Mouse (Mus musculus) MEL (cell line): ENCODE measurements around the gene Fgd3. TPM values are rescaled to one million over a fixed set of nuclear protein-coding genes. Genes with fewer than 3 reads are reported as not detected.

Experiments
- DNase-seq: peaks from one replicate; pipeline ENCODE4 v3.0.0; 2011; ENCODE audit warnings: low read depth, low spot score
- H3K27ac ChIP-seq: 2 replicates; pipeline ENCODE4 v1.5.1; 2012; ENCODE audit warnings: low read depth, mild to moderate bottlenecking, control low read depth, low read length, moderate library complexity; ENCODE audit not compliant: control insufficient read depth
- H3K27me3 ChIP-seq, 2 experiments: fragments of 150-350 bp in 1 of 2; sonication (generic) in 1 of 2; 2 replicates each; pipeline ENCODE4 v1.6.1; 2012; ENCODE audit warnings: low read length in 2 of 2, mild to moderate bottlenecking in 2 of 2, improper control_type of control experiment in 1 of 2, moderate library complexity in 1 of 2; ENCODE audit not compliant: insufficient read depth in 2 of 2, control insufficient read depth in 1 of 2
- H3K36me3 ChIP-seq, 2 experiments: 2 replicates each; pipeline ENCODE4 v1.6.1; 2012 to 2014; ENCODE audit warnings: low read length in 2 of 2, improper control_type of control experiment in 1 of 2, inconsistent platforms in 1 of 2, mild to moderate bottlenecking in 1 of 2; ENCODE audit not compliant: insufficient read depth in 2 of 2, control insufficient read depth in 1 of 2
- H3K4me1 ChIP-seq, 2 experiments: fragments of 150-350 bp in 1 of 2; sonication (generic) in 1 of 2; 2 replicates each; pipeline ENCODE4 v1.6.1; 2012; ENCODE audit warnings: low read length in 2 of 2, improper control_type of control experiment in 1 of 2, mild to moderate bottlenecking in 1 of 2; ENCODE audit not compliant: insufficient read depth in 2 of 2, control insufficient read depth in 1 of 2
- H3K4me3 ChIP-seq, 2 experiments: fragments of 150-350 bp in 1 of 2; sonication (generic) in 1 of 2; 2 replicates each; pipeline ENCODE4 v1.5.1; 2012; ENCODE audit warnings: low read depth in 2 of 2, low read length in 2 of 2, mild to moderate bottlenecking in 2 of 2, moderate library complexity in 2 of 2, control low read depth in 1 of 2, improper control_type of control experiment in 1 of 2; ENCODE audit not compliant: control insufficient read depth in 1 of 2, insufficient read depth in 1 of 2
- H3K79me2 ChIP-seq: 2 replicates; pipeline ENCODE4 v1.6.1; 2012; ENCODE audit warnings: mild to moderate bottlenecking, low read length, moderate library complexity; ENCODE audit not compliant: control insufficient read depth, poor library complexity, insufficient read depth
- H3K9ac ChIP-seq: 2 replicates; pipeline ENCODE4 v1.6.1; 2012; ENCODE audit warnings: low read depth, mild to moderate bottlenecking, control low read depth, low read length, moderate library complexity; ENCODE audit not compliant: control insufficient read depth, poor library complexity, severe bottlenecking
- H3K9me3 ChIP-seq: fragments of 150-350 bp; sonication (generic); replicated peaks from 2 replicates; pipeline ENCODE4 v1.6.1; 2012; ENCODE audit warnings: mild to moderate bottlenecking, low read length, improper control_type of control experiment, moderate library complexity; ENCODE audit not compliant: insufficient read depth
- E2F4 ChIP-seq: IDR thresholded peaks from 2 replicates; pipeline ENCODE4 v1.6.1; 2011; ENCODE audit warnings: low read depth, low read length, improper control_type of control experiment, borderline replicate concordance
- ELF1 ChIP-seq: IDR thresholded peaks from 2 replicates; pipeline ENCODE4 v1.6.1; 2014; ENCODE audit warnings: low read depth, mild to moderate bottlenecking, inconsistent platforms, low read length, improper control_type of control experiment, moderate library complexity
- EP300 ChIP-seq, 2 experiments: IDR thresholded peaks; 2 replicates each; pipeline ENCODE4 v1.6.1; 2011; ENCODE audit warnings: improper control_type of control experiment in 2 of 2, low read length in 2 of 2, low read depth in 1 of 2, mild to moderate bottlenecking in 1 of 2
- ETS1 ChIP-seq: IDR thresholded peaks from 2 replicates; pipeline ENCODE4 v1.6.1; 2012; ENCODE audit warnings: low read depth, mild to moderate bottlenecking, inconsistent platforms, low read length, improper control_type of control experiment, moderate library complexity
- MAFK ChIP-seq: IDR thresholded peaks from 2 replicates; pipeline ENCODE4 v1.6.1; 2011; ENCODE audit warnings: low read depth, mild to moderate bottlenecking, low read length, improper control_type of control experiment, borderline replicate concordance
- MAX ChIP-seq: IDR thresholded peaks from 2 replicates; pipeline ENCODE4 v1.6.1; 2011; ENCODE audit warnings: low read length, improper control_type of control experiment
- MAZ ChIP-seq: IDR thresholded peaks from 2 replicates; pipeline ENCODE4 v1.6.1; 2012; ENCODE audit warnings: low read depth, mild to moderate bottlenecking, inconsistent platforms, low read length, improper control_type of control experiment
- MEF2A ChIP-seq: IDR thresholded peaks from 2 replicates; pipeline ENCODE4 v1.6.1; 2014; ENCODE audit warnings: low read depth, mild to moderate bottlenecking, inconsistent platforms, low read length, improper control_type of control experiment; ENCODE audit not compliant: poor library complexity, insufficient replicate concordance, severe bottlenecking; ENCODE audit errors: extremely low read depth
- MYB ChIP-seq: IDR thresholded peaks from 2 replicates; pipeline ENCODE4 v1.6.1; 2011; ENCODE audit warnings: mild to moderate bottlenecking, low read depth, low read length, improper control_type of control experiment
- NRF1 ChIP-seq: IDR thresholded peaks from 2 replicates; pipeline ENCODE4 v1.6.1; 2014; ENCODE audit warnings: low read depth, mild to moderate bottlenecking, inconsistent platforms, low read length, improper control_type of control experiment, moderate library complexity; ENCODE audit not compliant: poor library complexity, insufficient read depth, severe bottlenecking
- POLR2AphosphoS2 ChIP-seq: IDR thresholded peaks from 2 replicates; pipeline ENCODE4 v1.6.1; 2011; ENCODE audit warnings: low read length, improper control_type of control experiment
- POLR2AphosphoS5 ChIP-seq: IDR thresholded peaks from 2 replicates; pipeline ENCODE4 v1.6.1; 2012; ENCODE audit warnings: low read depth, borderline replicate concordance, mild to moderate bottlenecking, inconsistent platforms, low read length, moderate library complexity, mixed read lengths
- RCOR1 ChIP-seq: IDR thresholded peaks from 2 replicates; pipeline ENCODE4 v1.6.1; 2012; ENCODE audit warnings: low read depth, mild to moderate bottlenecking, inconsistent platforms, low read length, improper control_type of control experiment
- TCF12 ChIP-seq: IDR thresholded peaks from 2 replicates; pipeline ENCODE4 v1.6.1; 2014; ENCODE audit warnings: low read depth, mild to moderate bottlenecking, inconsistent platforms, low read length, improper control_type of control experiment, moderate library complexity
- USF1 ChIP-seq: IDR thresholded peaks from 2 replicates; pipeline ENCODE4 v1.6.1; 2014; ENCODE audit warnings: low read depth, mild to moderate bottlenecking, inconsistent platforms, low read length, improper control_type of control experiment, moderate library complexity
- USF2 ChIP-seq, 2 experiments: IDR thresholded peaks; 2 replicates each; pipeline ENCODE4 v1.6.1; 2011 to 2012; ENCODE audit warnings: improper control_type of control experiment in 2 of 2, low read length in 2 of 2, borderline replicate concordance in 1 of 2, inconsistent platforms in 1 of 2, low read depth in 1 of 2, mild to moderate bottlenecking in 1 of 2; ENCODE audit not compliant: insufficient read depth in 1 of 2
- ZC3H11A ChIP-seq: IDR thresholded peaks from 2 replicates; pipeline ENCODE4 v1.6.1; 2012; ENCODE audit warnings: low read depth, mild to moderate bottlenecking, inconsistent platforms, low read length, improper control_type of control experiment
- ZNF384 ChIP-seq: IDR thresholded peaks from 2 replicates; pipeline ENCODE4 v1.6.1; 2012; ENCODE audit warnings: low read depth, mild to moderate bottlenecking, inconsistent platforms, low read length, improper control_type of control experiment
- polyA plus RNA-seq, 2 experiments: library from polyadenylated mRNA; stranded (reverse) in 1 of 2; unstranded in 1 of 2; fragments of >175 nt in 1 of 2; fragments of >200 nt in 1 of 2; gene quantifications; 2 replicates each; pipeline versions ENCODE4 v1.2.1 to v1.2.4; 2012; ENCODE audit warnings: low replicate concordance in 2 of 2, low read depth in 1 of 2; ENCODE audit not compliant: insufficient read length in 2 of 2, insufficient read depth in 1 of 2, missing spikeins in 1 of 2
- total RNA-seq: library from RNA; depleted of rRNA; stranded (reverse); fragments of 300-350 nt; gene quantifications from 2 replicates; pipeline ENCODE4 v1.2.3, GENCODE M21; 2012

The Fgd3 gene
- total and polyA plus RNA-seq, 3 experiments, result 5.0 to 6.9 TPM; not detected in 1

DNA sequence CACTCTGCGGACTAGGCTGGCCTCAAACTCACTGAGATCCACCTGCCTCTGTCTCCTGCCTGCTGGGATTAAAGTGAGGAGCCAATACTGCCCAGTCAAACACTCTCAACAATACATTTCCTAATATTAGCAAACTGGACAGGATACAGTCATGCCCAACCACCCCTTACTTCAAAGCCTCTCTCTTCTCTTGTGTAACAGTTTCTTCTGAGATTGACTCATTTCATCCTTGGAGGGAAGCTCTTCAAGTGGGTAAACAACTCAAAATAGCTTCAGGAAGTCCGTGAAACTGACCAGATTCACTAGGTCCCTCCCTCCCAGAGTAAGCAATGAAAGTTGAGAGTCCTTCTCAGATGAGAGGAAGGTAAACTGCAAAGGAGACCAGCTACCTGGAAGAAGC, 68.0 kb downstream of the Fgd3 start:
- no peak overlapping the region for H3K4me3 ChIP-seq
- no peak for DNase-seq
- H3K9me3 ChIP-seq, result no peaks in the 10 kb centered on the region
- TF ChIP-seq ELF1 (no peak), POLR2AphosphoS5 (no peak), ZC3H11A (no peak), ZNF384 (no peak), ETS1 (no peak), MAZ (no peak), MAFK (no peak), USF2 (IDR thresholded peaks at IDR 0.05; ENCODE audit: borderline replicate concordance in 1 of 2, insufficient read depth in 1 of 2, low read depth in 1 of 2, low read length in 2 of 2) (no peak)
- H3K27ac ChIP-seq, result no peak overlapping the region
- H3K4me1 ChIP-seq, result peaks cover 0 to 9% of the 10 kb centered on the region in 2 experiments; a peak in 2 of 4 replicates
- H3K79me2 ChIP-seq, result no peaks in the 10 kb centered on the region
- no peaks in the 10 kb centered on the region for H3K27me3 ChIP-seq
- no peaks in the 10 kb centered on the region for H3K36me3 ChIP-seq
- H3K9ac ChIP-seq, result no peak overlapping the region

DNA sequence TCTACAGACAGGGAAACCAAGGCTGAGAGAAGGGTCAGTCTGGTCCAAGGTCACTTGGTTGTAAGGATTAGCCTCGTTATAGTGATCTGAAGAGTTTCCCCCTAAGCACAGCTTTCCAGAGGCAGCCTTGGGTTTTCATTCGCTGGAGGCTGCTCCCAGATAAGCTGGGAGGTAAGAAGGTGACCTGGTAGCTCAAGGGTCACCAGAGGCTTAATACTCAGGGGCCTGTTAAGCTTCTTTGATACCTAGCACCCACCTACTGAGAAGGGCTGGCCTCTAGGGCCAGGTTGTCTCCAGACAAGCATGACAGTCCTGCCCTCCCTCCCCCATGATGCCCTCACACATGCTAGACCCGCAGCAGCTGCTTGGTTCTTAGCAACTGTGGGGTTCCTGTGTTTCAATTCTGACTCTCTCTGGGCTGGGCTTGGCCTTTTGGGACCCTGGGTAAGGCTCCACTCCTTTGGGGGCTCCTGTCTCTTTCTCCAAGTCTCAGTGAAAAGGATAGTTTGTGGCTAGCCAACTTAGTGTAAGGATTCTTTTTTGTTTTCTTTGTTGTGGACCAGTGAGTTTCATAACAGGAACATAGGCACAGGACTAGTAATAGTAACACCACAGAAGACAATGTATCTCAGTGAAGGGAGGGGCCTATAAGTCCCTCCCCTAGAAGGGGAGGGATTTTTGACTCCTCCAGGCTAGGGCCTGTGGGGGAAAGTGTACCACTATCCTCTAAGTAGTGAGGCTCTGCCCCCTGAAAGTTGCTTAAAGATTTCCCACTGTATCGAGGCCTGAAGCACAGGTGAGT, 69.2 kb downstream of the Fgd3 start:
- Histone ChIP-seq H3K27ac (no peak overlapping the region), H3K27me3 (no peaks in the 10 kb centered on the region), H3K4me3 (no peak overlapping the region), H3K79me2 (no peaks in the 10 kb centered on the region), H3K9ac (no peak overlapping the region), H3K4me1 (peaks cover 0 to 6% of the 10 kb centered on the region in 2 experiments; a peak in 2 of 4 replicates), H3K36me3 (no peaks in the 10 kb centered on the region), H3K9me3 (no peaks in the 10 kb centered on the region)
- no peak for TF ChIP-seq MEF2A
- TF ChIP-seq NRF1, result no peak
- peak; percentile 54 for DNase-seq

DNA sequence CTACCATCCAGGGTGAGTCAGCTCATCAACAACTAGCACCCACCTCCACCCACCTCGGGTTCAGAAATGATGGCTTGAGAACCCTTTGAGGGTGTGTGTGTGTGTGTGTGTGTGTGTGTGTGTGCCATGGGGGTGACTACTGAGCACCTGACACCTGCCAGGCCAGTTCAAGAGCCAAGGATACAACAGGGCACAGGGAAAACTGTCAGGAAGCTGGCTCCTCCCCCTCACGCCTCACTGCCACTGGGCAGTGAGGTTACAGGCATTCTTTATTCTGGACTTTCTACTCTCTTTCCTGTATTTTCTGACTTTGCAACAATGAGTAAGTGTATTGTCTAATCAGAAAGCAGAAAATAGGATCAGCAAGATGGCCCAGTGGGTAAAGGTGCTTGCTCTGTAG, 70.5 kb downstream of the Fgd3 start:
- Histone ChIP-seq H3K9ac (no peak overlapping the region), H3K36me3 (no peaks in the 10 kb centered on the region), H3K79me2 (no peaks in the 10 kb centered on the region), H3K27ac (no peak overlapping the region), H3K4me1 (peaks cover 0 to 6% of the 10 kb centered on the region in 2 experiments; a peak in 2 of 4 replicates), H3K27me3 (no peaks in the 10 kb centered on the region), H3K4me3 (no peak overlapping the region), H3K9me3 (no peaks in the 10 kb centered on the region)
- DNase-seq, result no peak
- TF ChIP-seq USF1, result no peak
- TF ChIP-seq EP300 (IDR thresholded peaks at IDR 0.05; ENCODE audit: low read depth in 1 of 2, low read length in 2 of 2), result no peak
- no peak for TF ChIP-seq MAX
- no peak for TF ChIP-seq MYB
- no peak for TF ChIP-seq POLR2AphosphoS2
- no peak for TF ChIP-seq ZC3H11A
- no peak for TF ChIP-seq E2F4
- TF ChIP-seq RCOR1, result no peak
- TF ChIP-seq TCF12, result no peak
